Mouse (Mus musculus): ENCODE data around the gene Tmem260. TPM values are rescaled to one million over a fixed set of nuclear protein-coding genes. Genes with fewer than 3 reads are reported as not detected.
A peak's percentile ranks its signal among the peaks of the same experiment; 100 is the strongest.

Gene Tmem260
- polyA plus RNA-seq, 1 experiment from 2014 or later = 27.3 TPM

DNA sequence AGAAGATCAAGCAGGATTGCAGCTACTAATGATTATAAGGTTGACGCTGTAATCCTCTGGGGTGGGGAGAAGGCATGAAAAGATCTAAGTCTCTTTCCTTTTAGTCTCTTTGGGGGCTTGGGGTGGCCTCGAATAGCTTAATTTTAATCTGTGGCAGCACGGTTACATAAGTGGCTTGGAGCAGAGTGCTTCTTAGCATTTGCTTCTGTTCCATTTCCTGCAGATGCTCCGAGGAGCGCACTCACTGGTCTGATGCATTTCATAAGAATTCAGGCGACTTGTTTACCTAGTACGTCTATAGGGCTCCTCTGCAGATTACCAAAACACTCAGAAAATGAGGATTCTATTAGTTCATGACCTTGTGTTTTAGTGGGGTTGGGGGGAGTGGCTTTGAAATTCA lies 23.0 kb upstream of the Tmem260 start:
- Histone ChIP-seq H3K4me1 (ENCODE audit: control insufficient read depth, insufficient read depth, low read length) (0 out of 2 replicates have a peak, but pooled peaks cover 10% of the 10 kb centered on the region), H3K4me2 (ENCODE audit: low read length) (no peak overlapping the region), H3K9ac (replicated peaks; ENCODE audit: low read length) (no peak overlapping the region), H3K36me3 (ENCODE audit: control insufficient read depth, insufficient read depth, low read length) (no peaks in the 10 kb centered on the region), H3K27me3 (ENCODE audit: control insufficient read depth, insufficient read depth, low read length) (0 out of 2 replicates have a peak, but pooled peaks cover 3% of the 10 kb centered on the region), H3K9me3 (ENCODE audit: control insufficient read depth, low read length) (no peaks in the 10 kb centered on the region), H3K4me3 (replicated peaks; ENCODE audit: low read depth, low read length) (no peak overlapping the region), H3K27ac (replicated peaks; ENCODE audit: low read depth, low read length) (no peak overlapping the region)
- peak; percentile 25 for DNase-seq
- 32% methylated on average over 7 of the region's 7 CpGs for WGBS
- ATAC-seq (ENCODE audit: low FRiP score, low TSS enrichment) = 0 out of 2 replicates have a peak, but pooled peaks have one; percentile 34

GRCm38 (mm10) chr14:48431978-48432377 lies 13.9 kb upstream of the Tmem260 start:
- no peak overlapping the region for H3K27ac ChIP-seq (replicated peaks; ENCODE audit: low read depth, low read length)
- no peaks in the 10 kb centered on the region for H3K36me3 ChIP-seq (ENCODE audit: control insufficient read depth, insufficient read depth, low read length)
- no peaks in the 10 kb centered on the region for H3K9me3 ChIP-seq (ENCODE audit: control insufficient read depth, low read length)
- H3K9ac ChIP-seq (replicated peaks; ENCODE audit: low read length) = no peak overlapping the region
- H3K4me1 ChIP-seq (ENCODE audit: control insufficient read depth, insufficient read depth, low read length) = peaks cover 8% of the 10 kb centered on the region; the same call in 1 of the 2 replicates
- no peaks in the 10 kb centered on the region for H3K27me3 ChIP-seq (ENCODE audit: control insufficient read depth, insufficient read depth, low read length)
- ATAC-seq (ENCODE audit: low FRiP score, low TSS enrichment) (no peak), DNase-seq (no peak)
- 89% methylated on average over 2 of the region's 2 CpGs for WGBS
- H3K4me2 ChIP-seq (ENCODE audit: low read length) = no peak overlapping the region
- H3K4me3 ChIP-seq (replicated peaks; ENCODE audit: low read depth, low read length) = no peak overlapping the region

DNA sequence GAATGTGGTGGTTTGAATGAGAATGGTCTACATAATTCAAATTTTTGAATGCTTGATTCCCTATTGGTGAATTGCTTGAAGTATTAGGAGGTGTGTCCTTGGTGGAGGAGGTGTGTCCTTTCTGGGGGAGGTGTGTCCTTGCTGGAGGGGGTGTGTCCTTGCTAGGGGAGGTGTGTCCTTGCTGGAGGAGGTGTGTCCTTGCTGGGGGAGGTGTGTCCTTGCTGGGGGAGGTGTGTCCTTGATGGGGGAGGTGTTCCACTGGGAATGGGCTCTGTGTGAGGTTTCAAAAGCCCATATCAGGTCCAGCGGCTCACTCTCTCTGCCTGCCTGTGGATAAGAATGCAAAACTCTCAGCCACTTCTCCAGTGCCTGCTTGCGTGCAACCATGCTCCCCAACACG lies 2.1 kb upstream of the Tmem260 start:
- ATAC-seq (ENCODE audit: low FRiP score, low TSS enrichment) (no peak), DNase-seq (no peak)
- peaks cover 12% of the 10 kb centered on the region for H3K4me1 ChIP-seq (ENCODE audit: control insufficient read depth, insufficient read depth, low read length)
- no peak overlapping the region for H3K4me2 ChIP-seq (ENCODE audit: low read length)
- no peaks in the 10 kb centered on the region for H3K27me3 ChIP-seq (ENCODE audit: control insufficient read depth, insufficient read depth, low read length)
- H3K36me3 ChIP-seq (ENCODE audit: control insufficient read depth, insufficient read depth, low read length) = no peaks in the 10 kb centered on the region
- no peaks in the 10 kb centered on the region for H3K9me3 ChIP-seq (ENCODE audit: control insufficient read depth, low read length)
- WGBS = 55% methylated on average over 3 of the region's 3 CpGs
- no peak overlapping the region for H3K9ac ChIP-seq (replicated peaks; ENCODE audit: low read length)
- H3K4me3 ChIP-seq (replicated peaks; ENCODE audit: low read depth, low read length) = no peak overlapping the region
- no peak overlapping the region for H3K27ac ChIP-seq (replicated peaks; ENCODE audit: low read depth, low read length)

DNA sequence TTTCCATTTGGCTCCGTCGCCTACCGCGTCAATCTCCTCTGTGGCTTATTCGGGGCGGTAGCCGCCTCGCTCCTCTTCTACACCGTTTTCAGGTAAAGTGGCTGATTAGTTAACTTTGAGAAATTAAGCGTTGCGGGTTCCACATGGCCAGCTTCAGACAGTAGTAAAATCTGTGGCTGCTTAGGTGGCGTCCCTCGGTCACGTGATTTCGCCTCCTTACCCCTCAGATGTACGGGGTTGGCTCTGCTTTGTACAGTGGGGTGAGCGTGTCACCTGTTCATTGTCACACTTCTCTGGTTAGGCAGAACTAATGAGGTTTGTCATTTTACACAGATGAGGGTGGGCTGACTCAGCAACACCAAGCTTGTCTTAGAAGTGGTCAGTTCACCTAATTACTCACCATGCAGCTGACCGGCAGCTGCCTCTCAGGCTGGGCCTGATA lies 6.1 kb downstream of the Tmem260 start:
- Histone ChIP-seq H3K36me3 (ENCODE audit: control insufficient read depth, insufficient read depth, low read length) (peaks cover 5% of the 10 kb centered on the region; the same call in 1 of the 2 replicates), H3K4me2 (ENCODE audit: low read length) (peak overlapping the region; percentile 23), H3K9ac (replicated peaks; ENCODE audit: low read length) (no peak overlapping the region), H3K4me3 (replicated peaks; ENCODE audit: low read depth, low read length) (no peak overlapping the region), H3K27ac (replicated peaks; ENCODE audit: low read depth, low read length) (no peak overlapping the region), H3K9me3 (ENCODE audit: control insufficient read depth, low read length) (no peaks in the 10 kb centered on the region), H3K27me3 (ENCODE audit: control insufficient read depth, insufficient read depth, low read length) (no peaks in the 10 kb centered on the region), H3K4me1 (ENCODE audit: control insufficient read depth, insufficient read depth, low read length) (peaks cover 17% of the 10 kb centered on the region)
- DNase-seq = no peak
- 65% methylated on average over 18 of the region's 18 CpGs for WGBS
- no peak for ATAC-seq (ENCODE audit: low FRiP score, low TSS enrichment)

DNA sequence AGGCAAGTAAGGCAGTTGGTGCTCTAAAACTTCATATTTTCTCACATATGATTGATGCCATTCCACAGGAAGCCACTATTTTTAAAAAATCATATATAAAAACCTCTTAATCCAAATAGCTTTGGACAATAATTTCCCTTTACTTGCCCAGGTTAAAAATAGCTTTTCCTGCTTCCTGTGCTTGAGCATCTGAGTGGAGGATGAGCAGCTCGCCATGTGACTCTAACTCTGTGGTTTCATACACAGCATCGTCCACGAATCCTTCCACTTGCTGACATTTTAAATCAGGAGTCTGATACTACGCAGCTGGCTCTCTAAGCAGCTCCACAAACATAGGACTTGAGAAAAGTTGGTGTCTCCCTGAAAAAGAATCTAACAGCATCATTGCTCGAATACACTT lies 7.5 kb downstream of the Tmem260 start:
- whole genome bisulfite sequencing = 38% methylated on average over 5 of the region's 5 CpGs
- Histone ChIP-seq H3K9me3 (ENCODE audit: control insufficient read depth, low read length) (no peaks in the 10 kb centered on the region), H3K4me1 (ENCODE audit: control insufficient read depth, insufficient read depth, low read length) (peaks cover 12% of the 10 kb centered on the region; the same call in 1 of the 2 replicates), H3K4me3 (replicated peaks; ENCODE audit: low read depth, low read length) (no peak overlapping the region), H3K9ac (replicated peaks; ENCODE audit: low read length) (no peak overlapping the region), H3K27ac (replicated peaks; ENCODE audit: low read depth, low read length) (no peak overlapping the region), H3K27me3 (ENCODE audit: control insufficient read depth, insufficient read depth, low read length) (no peaks in the 10 kb centered on the region), H3K4me2 (ENCODE audit: low read length) (no peak overlapping the region), H3K36me3 (ENCODE audit: control insufficient read depth, insufficient read depth, low read length) (peaks cover 5% of the 10 kb centered on the region; the same call in 1 of the 2 replicates)
- ATAC-seq (ENCODE audit: low FRiP score, low TSS enrichment) (no peak), DNase-seq (no peak)

DNA sequence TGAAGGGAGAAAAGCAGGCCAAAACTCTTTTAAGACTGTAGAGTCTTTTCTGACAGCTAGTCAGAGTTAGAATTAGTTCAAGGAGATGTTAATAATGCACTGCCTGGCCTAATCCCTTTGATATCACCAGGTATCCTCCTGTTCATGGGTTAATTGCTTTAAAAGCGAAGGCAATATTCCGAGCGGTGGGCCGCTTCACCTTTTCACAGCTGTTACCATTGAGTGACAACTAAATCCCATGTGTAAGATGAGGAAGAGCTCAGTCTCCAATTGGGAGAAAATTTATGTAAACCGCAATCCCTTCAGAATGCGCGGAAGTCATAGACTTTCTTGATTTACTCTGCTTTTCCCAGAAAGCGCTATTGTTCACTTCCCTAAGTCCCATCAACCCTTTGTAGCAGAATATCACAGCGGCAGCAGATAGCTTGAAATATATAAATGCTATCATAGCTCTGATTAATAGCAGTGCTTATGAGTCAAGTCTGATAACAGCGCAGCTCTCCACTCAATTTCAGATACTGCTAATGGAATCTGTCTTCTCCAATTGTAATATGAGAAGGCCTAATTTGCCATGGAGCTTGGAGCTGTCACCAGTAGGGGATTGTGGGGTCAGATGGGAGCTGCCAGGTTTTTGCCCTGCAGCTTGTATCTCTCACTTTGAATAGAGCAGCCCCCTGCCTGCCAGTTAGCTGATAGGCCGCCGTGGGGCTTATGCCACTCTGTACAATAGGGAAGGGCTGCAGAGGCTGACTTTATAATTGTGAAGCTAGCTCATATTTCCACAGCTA lies 10.6 kb downstream of the Tmem260 start:
- H3K4me3 ChIP-seq (replicated peaks; ENCODE audit: low read depth, low read length) = no peak overlapping the region
- no peak overlapping the region for H3K9ac ChIP-seq (replicated peaks; ENCODE audit: low read length)
- ATAC-seq (ENCODE audit: low FRiP score, low TSS enrichment) (peak; percentile 94), DNase-seq (peak; percentile 87)
- 17% methylated on average over 12 of the region's 12 CpGs for WGBS
- no peaks in the 10 kb centered on the region for H3K27me3 ChIP-seq (ENCODE audit: control insufficient read depth, insufficient read depth, low read length)
- peak overlapping the region; percentile 32; the same call in 1 of the 2 replicates for H3K27ac ChIP-seq (replicated peaks; ENCODE audit: low read depth, low read length)
- H3K4me1 ChIP-seq (ENCODE audit: control insufficient read depth, insufficient read depth, low read length) = peaks cover 12% of the 10 kb centered on the region; the same call in 1 of the 2 replicates
- H3K9me3 ChIP-seq (ENCODE audit: control insufficient read depth, low read length) = no peaks in the 10 kb centered on the region
- H3K36me3 ChIP-seq (ENCODE audit: control insufficient read depth, insufficient read depth, low read length) = peaks cover 5% of the 10 kb centered on the region; the same call in 1 of the 2 replicates
- peak overlapping the region; percentile 4 for H3K4me2 ChIP-seq (ENCODE audit: low read length)

DNA sequence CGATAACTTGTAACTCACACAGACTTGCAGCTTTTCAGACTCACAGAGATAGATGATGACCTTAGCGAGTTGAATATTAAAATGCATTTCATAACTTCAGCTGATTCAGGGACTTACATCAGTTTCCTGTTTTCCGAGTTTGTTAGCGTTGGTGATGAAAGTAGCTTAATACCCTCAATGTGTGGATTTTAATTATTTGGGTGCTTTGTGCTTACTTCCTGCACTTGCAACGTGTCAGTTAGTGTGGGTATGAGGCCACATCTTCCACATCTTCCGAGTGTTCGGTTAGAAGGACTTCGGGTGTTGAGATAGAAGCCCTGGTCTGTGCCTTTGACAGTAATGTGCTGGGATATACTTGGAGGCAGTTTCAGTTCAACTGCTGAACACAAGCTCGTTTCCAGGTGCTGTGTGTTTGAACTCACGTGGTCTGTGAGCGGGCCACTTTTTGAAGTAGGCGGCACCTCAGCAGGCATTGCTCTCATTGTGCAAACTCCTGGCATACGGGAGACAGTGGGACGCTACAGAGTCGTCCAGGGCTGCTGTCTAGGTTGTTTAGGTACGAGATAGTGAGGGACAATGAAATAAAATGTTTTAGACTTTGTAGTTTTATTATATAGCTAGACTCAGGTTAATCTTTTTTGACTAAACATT lies 11.5 kb downstream of the Tmem260 start:
- 0 out of 2 replicates have a peak overlapping the region, but pooled peaks have one; percentile 33 for H3K27ac ChIP-seq (replicated peaks; ENCODE audit: low read depth, low read length)
- no peak overlapping the region for H3K9ac ChIP-seq (replicated peaks; ENCODE audit: low read length)
- no peak overlapping the region for H3K4me3 ChIP-seq (replicated peaks; ENCODE audit: low read depth, low read length)
- H3K36me3 ChIP-seq (ENCODE audit: control insufficient read depth, insufficient read depth, low read length) = peaks cover under 1% of the 10 kb centered on the region; the same call in 1 of the 2 replicates
- no peaks in the 10 kb centered on the region for H3K27me3 ChIP-seq (ENCODE audit: control insufficient read depth, insufficient read depth, low read length)
- no peak for DNase-seq
- H3K9me3 ChIP-seq (ENCODE audit: control insufficient read depth, low read length) = no peaks in the 10 kb centered on the region
- 60% methylated on average over 16 of the region's 16 CpGs for WGBS
- no peak for ATAC-seq (ENCODE audit: low FRiP score, low TSS enrichment)
- H3K4me1 ChIP-seq (ENCODE audit: control insufficient read depth, insufficient read depth, low read length) = peaks cover 12% of the 10 kb centered on the region; the same call in 1 of the 2 replicates
- no peak overlapping the region for H3K4me2 ChIP-seq (ENCODE audit: low read length)

DNA sequence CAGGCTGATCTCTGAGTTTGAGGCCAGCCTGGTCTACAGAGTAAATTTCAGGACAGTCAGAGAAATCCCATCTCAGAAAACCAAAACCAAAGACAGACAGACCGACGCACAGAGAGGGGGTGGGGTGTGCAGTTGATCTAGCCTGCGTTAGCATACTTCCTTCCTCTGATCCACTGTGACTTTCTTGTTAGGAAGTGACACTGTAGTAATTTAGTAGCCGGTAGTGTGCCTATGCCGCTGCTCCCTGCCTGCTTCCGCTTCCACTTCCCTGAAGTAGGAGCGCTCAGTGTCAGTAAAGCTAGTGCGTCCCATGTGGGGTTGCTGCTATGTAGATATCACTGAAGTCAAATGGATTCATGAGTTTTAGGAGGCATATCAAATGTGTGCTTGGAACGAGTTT lies 13.0 kb downstream of the Tmem260 start:
- Histone ChIP-seq H3K9ac (replicated peaks; ENCODE audit: low read length) (no peak overlapping the region), H3K4me3 (replicated peaks; ENCODE audit: low read depth, low read length) (no peak overlapping the region), H3K27ac (replicated peaks; ENCODE audit: low read depth, low read length) (no peak overlapping the region), H3K9me3 (ENCODE audit: control insufficient read depth, low read length) (no peaks in the 10 kb centered on the region), H3K4me1 (ENCODE audit: control insufficient read depth, insufficient read depth, low read length) (peaks cover 12% of the 10 kb centered on the region; the same call in 1 of the 2 replicates), H3K36me3 (ENCODE audit: control insufficient read depth, insufficient read depth, low read length) (no peaks in the 10 kb centered on the region), H3K4me2 (ENCODE audit: low read length) (no peak overlapping the region), H3K27me3 (ENCODE audit: control insufficient read depth, insufficient read depth, low read length) (no peaks in the 10 kb centered on the region)
- ATAC-seq (ENCODE audit: low FRiP score, low TSS enrichment) (no peak), DNase-seq (no peak)
- WGBS = 93% methylated on average over 9 of the region's 9 CpGs
